Mouse (Mus musculus): ENCODE results near the gene Tmsb15a.
A peak's percentile ranks its signal among the peaks of the same experiment; 100 is the strongest.
"Not testable (repeated sequence)": the region's sequence is repeated elsewhere in the genome, so short reads cannot be mapped to it uniquely, and the experiment has no call there.

Gene Tmsb15a

DNA sequence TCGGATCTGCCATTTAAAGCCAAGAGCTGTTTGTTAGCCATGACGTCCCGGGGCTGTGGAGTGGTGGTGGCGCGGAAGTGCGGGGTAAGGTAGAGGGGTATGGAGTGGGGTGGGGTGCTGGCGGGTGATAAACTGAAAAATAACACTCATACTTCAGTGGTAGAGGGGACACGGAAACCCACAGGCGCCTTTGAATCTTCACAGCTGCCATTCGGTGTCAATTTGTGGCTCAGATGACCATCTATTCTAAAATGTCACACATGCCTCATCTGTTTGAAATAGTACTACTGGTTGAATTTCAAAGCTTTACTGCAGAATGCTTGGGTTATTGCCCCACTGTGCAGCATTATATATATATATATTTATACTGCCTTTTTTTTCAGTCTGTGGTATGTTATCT lies at the start of gene Tmsb15a:
Gene Tmsb15a, minus strand, starts transcription at position 101 of the 400 bp plus-strand sequence.
- no peak for DNase-seq

DNA sequence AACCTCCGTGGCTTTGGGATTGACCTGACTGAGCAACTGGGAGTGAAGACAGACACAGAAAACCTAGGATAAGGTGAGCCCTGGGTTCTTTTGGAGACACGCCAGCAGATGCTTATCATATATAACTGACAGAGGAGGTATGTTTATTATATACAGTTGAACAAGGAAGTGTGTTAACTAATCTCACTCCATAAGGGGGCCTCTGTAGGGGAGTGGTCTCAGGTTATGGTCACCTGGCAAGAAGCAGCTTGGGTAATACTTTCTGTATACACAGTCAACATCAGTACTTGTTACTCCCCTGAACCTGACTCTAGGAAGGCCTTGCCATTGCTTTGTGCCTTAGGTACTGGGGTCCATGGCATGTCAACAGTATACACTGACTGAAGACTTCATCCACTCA lies 43.5 kb upstream of the Tmsb15a start:
- DNase-seq, result no peak

DNA sequence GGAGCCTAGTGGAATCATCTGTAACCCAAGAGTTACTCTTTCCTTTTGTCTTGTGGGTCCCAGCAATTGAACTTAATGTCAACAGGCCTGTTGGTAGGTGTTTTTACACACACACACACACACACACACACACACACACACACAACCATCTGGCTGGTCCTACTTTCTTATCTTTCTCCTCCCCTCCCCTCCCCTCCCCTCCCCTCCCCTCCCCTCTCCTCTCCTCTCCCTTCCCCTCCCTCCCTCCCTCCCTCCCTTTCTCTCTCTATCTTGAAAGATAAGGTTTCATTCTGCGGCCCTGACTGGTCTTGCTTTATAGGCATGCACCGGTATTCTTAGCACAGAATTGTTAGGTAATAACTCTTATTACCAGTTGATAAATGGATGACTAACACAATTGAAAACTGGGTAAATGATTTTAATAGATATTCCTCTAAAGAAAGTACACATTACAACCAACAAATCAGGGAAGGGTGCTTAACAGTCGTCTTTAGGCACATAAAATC lies 43.0 kb upstream of the Tmsb15a start:
- no peak for DNase-seq

DNA sequence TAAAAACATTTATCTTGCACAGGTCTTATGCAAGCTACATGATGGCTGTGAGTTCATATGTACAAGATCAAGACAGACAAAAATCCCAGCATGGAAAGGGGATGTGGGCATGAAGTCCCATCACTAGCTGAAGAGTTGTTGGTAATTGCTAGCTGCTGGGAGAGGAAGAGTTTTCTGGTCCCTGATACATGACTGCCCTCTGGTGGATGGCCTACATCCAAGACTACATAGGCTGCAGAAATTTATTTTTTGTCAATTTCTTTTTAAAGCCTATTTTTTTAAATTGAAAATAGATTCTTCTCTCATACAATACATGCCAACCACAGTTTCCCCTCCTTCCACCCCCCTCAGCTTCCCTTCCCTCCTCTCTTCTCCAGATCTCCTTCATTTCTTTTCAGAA lies 36.6 kb upstream of the Tmsb15a start:
- DNase-seq, result peak in 1 of 2 experiments; percentile 8

DNA sequence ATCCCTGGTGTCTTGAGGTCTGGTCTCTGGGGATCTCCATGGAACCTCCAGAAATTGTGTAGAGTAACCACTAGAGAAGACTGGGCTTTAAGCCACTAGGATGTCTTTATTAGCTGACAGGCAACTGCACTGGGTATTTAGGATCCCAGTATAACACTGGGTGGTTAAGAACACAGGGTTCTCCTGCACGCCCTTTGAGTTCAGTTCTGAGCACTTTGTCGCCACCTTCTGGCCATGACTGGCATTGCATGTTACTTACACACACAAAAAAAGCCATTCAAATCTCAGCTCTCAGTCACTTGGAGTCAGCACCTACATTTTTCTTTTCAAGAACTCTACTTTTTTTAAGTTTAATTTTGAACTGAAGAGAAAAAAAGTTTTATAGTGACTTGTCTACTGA lies 27.8 kb upstream of the Tmsb15a start:
- peak; percentile 38 to 67 for DNase-seq

DNA sequence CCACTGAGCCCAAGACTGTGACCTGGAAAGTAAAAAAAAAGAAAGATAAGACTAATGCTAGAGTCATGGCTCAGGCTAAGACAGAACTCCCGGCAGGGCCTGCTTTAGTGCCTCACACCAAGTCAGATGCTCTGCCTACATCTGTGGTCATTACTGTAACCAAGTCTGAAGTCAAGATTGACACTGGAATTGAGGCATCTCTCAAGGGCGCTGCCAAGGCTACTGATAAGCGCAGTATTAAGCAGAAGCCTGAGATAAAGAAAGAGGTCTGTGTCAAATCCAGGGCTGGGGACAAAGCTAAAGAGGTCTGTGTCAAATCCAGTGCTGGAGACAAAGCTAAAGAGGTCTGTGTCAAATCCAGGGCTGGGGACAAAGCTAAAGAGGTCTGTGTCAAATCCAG lies 20.3 kb upstream of the Tmsb15a start:
- not testable (repeated sequence) for DNase-seq

DNA sequence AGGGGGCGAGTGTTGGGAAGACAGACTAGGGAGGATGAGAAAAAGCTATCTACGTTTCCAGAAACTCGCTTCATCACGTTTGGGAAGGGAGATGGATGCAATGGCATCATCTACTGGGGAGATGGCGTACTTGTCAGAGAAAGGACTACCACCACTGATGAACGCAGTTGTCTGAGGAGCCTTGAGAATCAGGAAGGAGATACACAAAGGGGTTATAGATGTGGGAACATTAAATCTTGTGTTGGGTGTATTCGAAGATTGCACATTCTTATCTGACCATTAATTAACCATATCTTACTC lies 17.9 kb upstream of the Tmsb15a start:
- DNase-seq, result no peak

DNA sequence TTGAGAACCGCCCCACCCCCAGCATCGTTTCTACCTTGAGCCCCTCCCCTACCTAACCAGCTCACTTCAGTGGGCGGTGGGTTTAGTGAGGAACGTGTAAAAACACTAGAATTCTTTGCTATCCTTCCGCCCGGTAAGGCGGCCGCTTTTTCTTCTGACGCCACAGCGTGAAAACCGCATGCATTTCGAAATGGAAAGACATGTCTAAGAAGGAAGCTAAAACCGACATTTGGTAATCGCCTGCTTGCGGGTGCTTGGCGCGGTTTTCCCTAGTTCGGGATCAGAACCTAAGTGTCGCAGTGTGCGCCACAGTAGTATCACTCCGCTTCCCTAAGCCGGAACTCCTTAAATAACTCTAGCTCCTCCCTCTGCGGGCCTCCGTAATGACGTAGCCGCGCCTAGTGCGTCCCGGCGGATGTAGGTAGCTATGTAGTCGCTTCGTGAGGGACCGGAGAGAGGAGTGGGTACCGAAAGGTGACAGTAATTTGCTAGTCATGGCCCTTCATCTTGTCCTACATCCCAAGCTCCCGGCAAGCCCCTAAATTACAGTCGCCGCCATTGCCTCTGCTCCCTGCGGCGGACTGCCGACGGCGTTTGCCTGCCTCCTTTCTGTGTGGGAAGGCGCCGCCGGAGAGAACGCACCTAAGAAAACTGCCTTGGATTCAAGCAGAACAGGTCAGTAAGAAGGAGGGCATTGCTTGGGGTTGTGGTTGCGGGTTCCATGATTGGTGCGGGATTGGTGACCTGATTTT lies 17.4 kb upstream of the Tmsb15a start, which contains the start of the genes Armcx5 and Gprasp1:
Gene Armcx5, plus strand, starts transcription at position 430 of the 752 bp plus-strand sequence.
Gene Gprasp1, plus strand, starts transcription at position 430 of the 752 bp plus-strand sequence.
- peak; percentile 88 to 91 for DNase-seq

DNA sequence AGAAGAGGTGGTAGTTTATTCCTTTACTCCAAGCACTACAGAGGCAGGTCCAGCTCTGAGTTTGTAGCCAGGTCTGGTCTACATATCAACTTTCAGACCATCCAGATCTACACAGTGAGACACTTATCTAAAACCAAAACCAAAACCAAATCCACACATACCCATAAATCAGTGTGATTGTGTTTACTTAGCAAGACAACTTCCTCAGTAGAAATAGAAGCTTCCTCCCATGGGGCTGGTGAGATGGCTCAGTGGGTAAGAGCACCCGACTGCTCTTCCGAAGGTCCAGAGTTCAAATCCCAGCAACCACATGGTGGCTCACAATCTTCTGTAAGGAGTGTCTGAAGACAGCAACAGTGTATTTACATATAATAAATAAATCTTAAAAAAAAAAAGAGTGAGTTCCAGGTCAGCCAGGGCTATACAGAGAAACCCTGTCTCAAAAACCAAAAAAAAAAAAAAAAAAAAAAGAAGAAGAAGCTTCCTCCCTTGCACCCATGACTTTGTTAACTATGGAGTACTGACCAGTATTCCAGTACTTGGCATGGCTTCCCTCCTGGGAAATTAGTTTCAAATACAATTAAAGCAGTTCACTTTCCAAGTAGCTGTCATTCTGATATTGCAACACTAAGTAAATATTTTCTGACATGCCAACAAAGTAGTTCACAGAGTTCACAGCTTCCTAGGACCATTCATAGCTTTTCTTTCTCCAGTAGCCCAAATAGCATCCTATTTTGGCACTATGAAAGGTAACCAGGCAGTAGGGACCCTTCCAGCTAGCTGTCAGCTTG lies 13.9 kb upstream of the Tmsb15a start:
- DNase-seq, result no peak

DNA sequence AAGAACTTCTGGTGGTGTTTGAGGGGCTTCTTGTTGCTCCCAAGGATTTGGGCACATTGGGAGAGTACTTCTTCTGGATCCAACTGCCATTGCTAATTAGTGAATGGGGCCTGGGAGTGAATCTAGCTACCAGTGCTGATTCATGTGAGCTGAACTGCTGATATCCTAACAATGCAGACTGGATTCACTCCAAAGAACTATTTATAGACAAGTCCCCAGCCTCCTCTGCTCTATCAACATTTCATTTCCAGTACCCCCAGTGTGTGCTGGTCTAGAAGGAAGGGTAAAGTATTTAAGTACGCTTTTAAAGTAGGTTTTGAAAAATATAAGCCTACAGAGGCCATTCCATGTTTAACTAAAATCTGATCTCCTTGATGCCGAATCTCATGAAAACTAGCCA lies 12.2 kb downstream of the Tmsb15a start:
- DNase-seq, result no peak

DNA sequence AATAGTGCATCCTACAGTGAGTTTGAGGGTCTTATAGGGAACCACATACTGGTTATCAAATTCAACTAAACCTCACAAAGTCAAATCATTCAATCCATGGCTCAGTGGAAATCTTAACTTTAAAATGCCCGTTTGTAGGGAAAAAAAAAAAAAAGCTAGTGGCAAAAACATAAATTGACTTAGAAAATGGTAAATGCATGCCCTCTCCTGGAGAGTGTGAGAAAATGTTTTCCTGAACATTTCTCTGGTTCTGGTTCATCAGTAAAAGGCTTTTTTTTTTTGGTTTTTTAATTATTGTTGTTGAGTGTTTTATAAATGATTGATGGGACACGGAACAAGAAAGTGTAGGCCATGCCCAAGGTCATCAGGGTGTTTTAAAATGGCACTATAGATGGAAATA lies 20.7 kb downstream of the Tmsb15a start:
- DNase-seq, result no peak

DNA sequence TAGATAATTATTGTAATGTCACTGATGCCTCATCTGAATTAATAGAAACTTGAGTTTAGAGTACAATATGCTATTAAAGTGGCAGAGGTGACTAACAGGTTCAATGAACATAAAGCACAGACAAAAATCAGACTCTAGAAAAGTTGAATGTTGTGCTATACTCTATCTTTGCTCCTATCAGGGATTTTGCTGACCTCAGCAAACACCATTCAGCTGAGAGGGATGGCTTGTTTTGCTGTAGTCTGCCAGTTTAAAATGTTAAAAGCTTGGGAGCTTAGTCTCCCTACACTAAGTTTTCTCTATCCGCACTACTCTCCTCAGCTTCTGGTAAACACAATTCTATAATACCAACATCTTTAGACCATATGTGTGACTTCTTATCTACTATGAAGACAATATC lies 21.9 kb downstream of the Tmsb15a start:
- no peak for DNase-seq

DNA sequence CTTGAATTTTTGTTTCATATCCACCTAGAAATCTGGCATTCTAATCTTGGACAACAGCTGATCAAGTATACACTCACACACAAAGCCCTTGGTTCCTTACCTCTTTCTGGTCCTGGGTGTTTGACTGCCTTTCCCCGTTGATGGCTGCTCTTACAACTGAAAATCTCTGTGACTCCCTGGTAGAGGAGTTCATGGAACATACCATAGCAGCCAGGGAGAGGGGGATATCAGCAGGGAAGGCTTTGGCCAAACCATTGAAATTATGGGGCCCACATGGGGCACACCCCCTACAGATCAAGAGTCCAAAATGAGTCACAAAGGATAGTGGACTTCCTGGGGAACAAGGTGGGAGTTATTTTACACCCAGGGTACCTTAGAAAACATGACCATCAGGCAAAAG lies 31.4 kb downstream of the Tmsb15a start, which contains the start of gene Tcp11x2:
Gene Tcp11x2, minus strand, starts transcription at position 158 of the 400 bp plus-strand sequence.
- DNase-seq, result no peak

DNA sequence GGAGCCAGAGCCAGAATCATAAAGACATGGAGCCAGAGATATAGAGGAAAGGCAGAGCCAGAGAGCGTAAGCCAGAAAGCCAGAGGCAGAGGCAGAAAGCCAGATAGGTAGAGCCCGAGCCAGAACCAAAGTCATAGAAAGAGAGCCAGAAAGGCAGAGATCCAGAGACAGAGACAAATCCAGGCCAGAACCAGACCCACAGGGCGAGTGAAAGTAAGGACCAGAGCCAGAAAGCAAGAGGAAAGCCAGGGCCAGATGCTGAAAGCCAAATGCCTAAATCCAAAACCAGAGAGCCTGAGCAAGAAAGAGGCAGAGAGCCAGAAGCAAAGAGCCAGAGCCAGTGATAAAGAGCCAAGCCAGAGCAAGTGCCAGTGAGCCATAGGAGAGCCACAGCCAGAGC lies 37.3 kb downstream of the Tmsb15a start:
- no peak for DNase-seq

DNA sequence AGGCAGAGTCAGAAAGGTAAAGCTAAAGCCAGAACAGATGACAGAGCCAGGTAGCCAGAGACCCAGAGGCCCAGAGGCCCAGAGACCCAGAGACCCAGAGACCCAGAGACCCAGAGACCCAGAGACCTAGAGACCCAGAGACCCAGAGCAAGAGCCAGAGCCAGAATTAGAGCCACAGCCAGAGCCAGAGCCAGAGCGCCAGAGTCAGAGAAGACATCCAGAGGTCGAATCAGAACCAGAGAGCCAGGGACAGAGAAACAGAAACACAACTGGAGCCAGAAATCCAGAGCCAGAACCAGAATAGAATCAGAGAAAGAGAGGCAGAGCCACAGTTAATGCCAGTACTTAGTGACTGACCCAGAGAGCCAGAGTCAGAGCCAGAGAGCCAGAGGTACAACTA lies 43.2 kb downstream of the Tmsb15a start:
- DNase-seq, result no peak
